In genomic region chr2:30446891-30447826, GRCm38 (mm10) we compare ENCODE assay signal across 9 mouse cellular contexts. TPM values are rescaled to one million over a fixed set of nuclear protein-coding genes. Genes with fewer than 3 reads are reported as not detected.
DNase-seq lines count a peak whose midpoint lies in the region; ATAC-seq and TF ChIP-seq lines count a peak whose summit lies in the region.
"Had no signal": no experiment of that assay in that cellular context is flagged by ENCODE, and none has a peak within 500 bp of the region (broad histone marks: within the 10 kb centered on the region; RNA-seq: fewer than 3 reads in every experiment).

No protein-coding gene starts in this region.

- 0 out of 2 replicates have a peak overlapping the region, but pooled peaks have one; percentile 20 for H3K9ac ChIP-seq in ES-Bruce4 (ENCODE audit: low read depth, poor library complexity, severe bottlenecking)
- 0 out of 2 replicates have a peak overlapping the region, but pooled peaks have one; percentile 4 for H3K9ac ChIP-seq in embryonic facial prominence, embryonic 11.5 days (replicated peaks; ENCODE audit: low read length)
- no peak overlapping the region for H3K9ac ChIP-seq in liver, postnatal 0 days (replicated peaks)
- no peak overlapping the region for H3K9ac ChIP-seq in forebrain, embryonic 11.5 days (ENCODE audit: low read length)

- no peak overlapping the region for H3K27ac ChIP-seq in ES-Bruce4 (ENCODE audit: insufficient read depth, low read length)
- H3K27ac ChIP-seq in embryonic facial prominence, embryonic 11.5 days (replicated peaks; ENCODE audit: low read depth, low read length), result no peak overlapping the region
- 0 out of 2 replicates have a peak overlapping the region, but pooled peaks have one; percentile 51 for H3K27ac ChIP-seq in liver, postnatal 0 days (ENCODE audit: low read depth)
- no peak overlapping the region for H3K27ac ChIP-seq in forebrain, embryonic 11.5 days (ENCODE audit: low read depth, low read length)

- H3K36me3 ChIP-seq in ES-Bruce4 (ENCODE audit: control insufficient read depth, insufficient read depth, low read length, poor library complexity, severe bottlenecking), result peaks cover 13% of the 10 kb centered on the region
- H3K36me3 ChIP-seq in embryonic facial prominence, embryonic 11.5 days (replicated peaks; ENCODE audit: control insufficient read depth, insufficient read depth, low read depth, low read length), result peaks cover 5% of the 10 kb centered on the region
- peaks cover 58% of the 10 kb centered on the region for H3K36me3 ChIP-seq in liver, postnatal 0 days (replicated peaks; ENCODE audit: insufficient read depth, low read length)
- H3K36me3 ChIP-seq in forebrain, embryonic 11.5 days (ENCODE audit: control insufficient read depth, insufficient read depth, low read length), result no peaks in the 10 kb centered on the region; the same call in 1 of the 2 replicates

- 81% methylated on average over 10 of the region's 10 CpGs for WGBS in embryonic facial prominence, embryonic 11.5 days
- WGBS in liver, postnatal 0 days (ENCODE audit: insufficient replicate concordance), result 71% methylated on average over 10 of the region's 10 CpGs
- WGBS in forebrain, embryonic 11.5 days, result 88% methylated on average over 10 of the region's 10 CpGs

- DNase-seq in gastrocnemius, postnatal 25 days, result peak; percentile 56
- no peak for DNase-seq in gastrocnemius, adult 8-10 months (ENCODE audit: low spot score in 2 of 2)
- DNase-seq in embryonic facial prominence, embryonic 11.5 days (ENCODE audit: low spot score), result no peak
- DNase-seq in liver, postnatal 0 days, result no peak
- no peak for DNase-seq in layer of hippocampus, postnatal 10 days (ENCODE audit: low spot score in 2 of 2)
- no peak for DNase-seq in forebrain, embryonic 11.5 days (ENCODE audit: low spot score)
- DNase-seq in thymus, adult 18-20 months, result no peak

- H3K4me3 ChIP-seq in ES-Bruce4 (ENCODE audit: low read depth, low read length), result no peak overlapping the region
- no peak overlapping the region for H3K4me3 ChIP-seq in embryonic facial prominence, embryonic 11.5 days (ENCODE audit: low read depth, low read length)
- no peak overlapping the region for H3K4me3 ChIP-seq in liver, postnatal 0 days (ENCODE audit: low read depth, low read length)
- H3K4me3 ChIP-seq in forebrain, embryonic 11.5 days (ENCODE audit: low read depth, low read length), result no peak overlapping the region

- H3K27me3 ChIP-seq in ES-Bruce4 (ENCODE audit: control insufficient read depth, insufficient read depth, low read length, poor library complexity, severe bottlenecking), result no peaks in the 10 kb centered on the region
- no peaks in the 10 kb centered on the region for H3K27me3 ChIP-seq in embryonic facial prominence, embryonic 11.5 days (ENCODE audit: control insufficient read depth, insufficient read depth, low read length)
- no peaks in the 10 kb centered on the region for H3K27me3 ChIP-seq in liver, postnatal 0 days (ENCODE audit: insufficient read depth, low read length)
- H3K27me3 ChIP-seq in forebrain, embryonic 11.5 days (ENCODE audit: control insufficient read depth, insufficient read depth, low read length), result no peaks in the 10 kb centered on the region

- no peak overlapping the region for H3K4me2 ChIP-seq in embryonic facial prominence, embryonic 11.5 days (ENCODE audit: low read depth, low read length)
- no peak overlapping the region for H3K4me2 ChIP-seq in liver, postnatal 0 days (ENCODE audit: low read depth, low read length)
- H3K4me2 ChIP-seq in forebrain, embryonic 11.5 days (ENCODE audit: low read depth, low read length, severe bottlenecking), result no peak overlapping the region

- no peaks in the 10 kb centered on the region for H3K9me3 ChIP-seq in ES-Bruce4 (replicated peaks; ENCODE audit: control insufficient read depth, insufficient read depth, low read length, poor library complexity, severe bottlenecking)
- H3K9me3 ChIP-seq in embryonic facial prominence, embryonic 11.5 days (replicated peaks; ENCODE audit: control insufficient read depth, low read length), result no peaks in the 10 kb centered on the region; the same call in 1 of the 2 replicates
- H3K9me3 ChIP-seq in liver, postnatal 0 days (ENCODE audit: low read length), result no peaks in the 10 kb centered on the region
- 0 out of 2 replicates have a peak, but pooled peaks cover 4% of the 10 kb centered on the region for H3K9me3 ChIP-seq in forebrain, embryonic 11.5 days (ENCODE audit: control insufficient read depth, low read length)

- ATAC-seq in embryonic facial prominence, embryonic 11.5 days (replicated peaks; ENCODE audit: insufficient number of reproducible peaks, low FRiP score, low TSS enrichment, low read depth), result no peak
- ATAC-seq in liver, postnatal 0 days, result no peak
- no peak for ATAC-seq in forebrain, embryonic 11.5 days (replicated peaks; ENCODE audit: low FRiP score)

- TF ChIP-seq POLR2A in ES-Bruce4 (IDR thresholded peaks at IDR 0.05; ENCODE audit: insufficient read depth, low read length), result no peak

- TF ChIP-seq EP300 in ES-Bruce4 (IDR thresholded peaks at IDR 0.05; ENCODE audit: insufficient read depth, low read depth, low read length), result no peak
- TF ChIP-seq EP300 in liver, postnatal 0 days (IDR thresholded peaks at IDR 0.05; ENCODE audit: low read depth), result no peak

- no peak for TF ChIP-seq CTCF in ES-Bruce4 (IDR thresholded peaks at IDR 0.05; ENCODE audit: low read depth, low read length)
- TF ChIP-seq CTCF in liver, postnatal 0 days (IDR thresholded peaks at IDR 0.05; ENCODE audit: low read depth), result no peak

- peaks cover 20% of the 10 kb centered on the region for H3K4me1 ChIP-seq in ES-Bruce4 (ENCODE audit: control insufficient read depth, insufficient read depth, low read length)
- peaks cover 24% of the 10 kb centered on the region for H3K4me1 ChIP-seq in embryonic facial prominence, embryonic 11.5 days (ENCODE audit: control insufficient read depth, insufficient read depth, low read length)
- H3K4me1 ChIP-seq in liver, postnatal 0 days (ENCODE audit: insufficient read depth), result peaks cover 30% of the 10 kb centered on the region
- peaks cover 15% of the 10 kb centered on the region for H3K4me1 ChIP-seq in forebrain, embryonic 11.5 days (replicated peaks; ENCODE audit: control insufficient read depth, insufficient read depth, low read length)

RNA-seq across cellular contexts. Expression of gene Ier5l, which starts 26.9 kb away (rescaled TPM):
- total RNA-seq in gastrocnemius, postnatal 25 days (2021), result 1 to 10 TPM; 2.1 to 2.5 TPM
- 1 to 10 TPM in 3 of 4 experiments, under 1 TPM in 1; 0.96 to 1.7 (median 1.4) TPM for total RNA-seq in gastrocnemius, adult 8-10 months (2022)
- polyA plus RNA-seq in ES-Bruce4 (2011; ENCODE audit: insufficient read depth, insufficient read length, low read depth, missing spikeins), result 5.3 and 6.2 TPM in 2 replicates
- polyA plus RNA-seq in embryonic facial prominence, embryonic 11.5 days (2014; fragmentation: Nextera tagmentation; extraction: Ambion mirVana), result 6.6 and 12.6 TPM in 2 replicates
- polyA plus RNA-seq in liver, postnatal 0 days (2015; fragmentation: Nextera tagmentation; extraction: Ambion mirVana), result 0.31 and 0.69 TPM in 2 replicates
- total RNA-seq in layer of hippocampus, postnatal 10 days (2021), result 1 to 10 TPM; 8.0 to 9.6 TPM
- 3.7 and 8.5 TPM in 2 replicates for polyA plus RNA-seq in forebrain, embryonic 11.5 days (2014; fragmentation: Nextera tagmentation; extraction: Ambion mirVana)
- total RNA-seq: MEL had no signal

RNA-seq across cellular contexts. Expression of gene Ptpa, which starts 31.3 kb away (rescaled TPM):
- 10 to 100 TPM; 67.1 to 68.5 TPM for total RNA-seq in gastrocnemius, postnatal 25 days (2021)
- total RNA-seq in gastrocnemius, adult 8-10 months (2022), result 10 to 100 TPM; 55.6 to 70.0 (median 63.9) TPM
- polyA plus RNA-seq in ES-Bruce4 (2011; ENCODE audit: insufficient read depth, insufficient read length, low read depth, missing spikeins), result 83.1 and 91.6 TPM in 2 replicates
- polyA plus RNA-seq in embryonic facial prominence, embryonic 11.5 days (2014; fragmentation: Nextera tagmentation; extraction: Ambion mirVana), result 53.7 and 62.4 TPM in 2 replicates
- polyA plus RNA-seq in liver, postnatal 0 days (2015; fragmentation: Nextera tagmentation; extraction: Ambion mirVana), result 65.6 and 76.8 TPM in 2 replicates
- total RNA-seq in layer of hippocampus, postnatal 10 days (2021), result 100 to 1,000 TPM; 144 to 159 TPM
- 90.0 and 94.5 TPM in 2 replicates for polyA plus RNA-seq in forebrain, embryonic 11.5 days (2014; fragmentation: Nextera tagmentation; extraction: Ambion mirVana)

RNA-seq across cellular contexts. Expression of gene Crat, which starts 31.5 kb away (rescaled TPM):
- 100 to 1,000 TPM; 315 to 363 TPM for total RNA-seq in gastrocnemius, postnatal 25 days (2021)
- total RNA-seq in gastrocnemius, adult 8-10 months (2022), result 100 to 1,000 TPM; 355 to 420 (median 382) TPM
- polyA plus RNA-seq in ES-Bruce4 (2011; ENCODE audit: insufficient read depth, insufficient read length, low read depth, missing spikeins), result 8.9 and 12.3 TPM in 2 replicates
- polyA plus RNA-seq in embryonic facial prominence, embryonic 11.5 days (2014; fragmentation: Nextera tagmentation; extraction: Ambion mirVana), result 24.0 and 29.6 TPM in 2 replicates
- polyA plus RNA-seq in liver, postnatal 0 days (2015; fragmentation: Nextera tagmentation; extraction: Ambion mirVana), result 57.5 and 64.3 TPM in 2 replicates
- 10 to 100 TPM; 39.0 to 41.9 TPM for total RNA-seq in layer of hippocampus, postnatal 10 days (2021)
- polyA plus RNA-seq in forebrain, embryonic 11.5 days (2014; fragmentation: Nextera tagmentation; extraction: Ambion mirVana), result 25.8 and 30.0 TPM in 2 replicates

RNA-seq across cellular contexts. Expression of gene Dolpp1, which starts 55.1 kb away (rescaled TPM):
- total RNA-seq in gastrocnemius, postnatal 25 days (2021), result 1 to 10 TPM; 5.2 to 6.8 TPM
- 1 to 10 TPM; 3.9 to 4.5 (median 4.1) TPM for total RNA-seq in gastrocnemius, adult 8-10 months (2022)
- polyA plus RNA-seq in ES-Bruce4 (2011; ENCODE audit: insufficient read depth, insufficient read length, low read depth, missing spikeins), result 42.3 and 44.3 TPM in 2 replicates
- 29.1 and 33.4 TPM in 2 replicates for polyA plus RNA-seq in embryonic facial prominence, embryonic 11.5 days (2014; fragmentation: Nextera tagmentation; extraction: Ambion mirVana)
- 12.0 and 12.2 TPM in 2 replicates for polyA plus RNA-seq in liver, postnatal 0 days (2015; fragmentation: Nextera tagmentation; extraction: Ambion mirVana)
- 10 to 100 TPM; 31.7 to 37.4 TPM for total RNA-seq in layer of hippocampus, postnatal 10 days (2021)
- 47.9 and 53.6 TPM in 2 replicates for polyA plus RNA-seq in forebrain, embryonic 11.5 days (2014; fragmentation: Nextera tagmentation; extraction: Ambion mirVana)

Comparison
In these comparisons a context has a peak if more than half of its experiments do, and no peak if none do; other contexts are left out.
1. H3K9ac ChIP-seq: peak in ES-Bruce4 (single experiment) and embryonic facial prominence, embryonic 11.5 days (single experiment); none in liver, postnatal 0 days (single experiment) and forebrain, embryonic 11.5 days (single experiment).